Mouse (Mus musculus): Measurements from ENCODE around the gene Cox20.
"Not testable (repeated sequence)": the region's sequence is repeated elsewhere in the genome, so short reads cannot be mapped to it uniquely, and the experiment has no call there.

- TF ChIP-seq MAFK (IDR thresholded peaks at IDR 0.05; ENCODE audit: insufficient read depth, low read depth, low read length); HCFC1 (IDR thresholded peaks at IDR 0.05; ENCODE audit: borderline replicate concordance, insufficient read depth, low read length); ZC3H11A (IDR thresholded peaks at IDR 0.05; ENCODE audit: borderline replicate concordance, low read depth, low read length): not testable (repeated sequence)
These were observed 35.6 kb upstream of the Cox20 start for GRCm38 (mm10) chr1:178283314-178283713.
